In the genomic region with DNA sequence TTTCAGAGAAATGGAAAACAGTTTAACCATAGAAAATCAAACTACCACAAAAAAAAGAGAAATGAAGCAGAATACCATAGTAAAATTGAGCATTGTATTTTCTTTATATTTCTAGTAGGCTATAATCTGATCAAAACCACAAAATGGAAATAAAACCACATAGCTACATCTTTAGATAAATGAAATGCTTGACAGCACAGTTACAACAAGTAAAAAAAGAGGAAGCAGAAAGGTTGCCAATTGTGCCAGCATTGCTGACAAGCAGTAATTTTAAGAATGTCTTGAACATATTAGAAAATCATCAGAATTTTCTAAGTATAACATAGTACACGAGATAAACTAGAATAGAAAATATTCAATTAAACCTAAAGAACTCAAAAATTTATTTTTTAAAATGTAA, we compare ENCODE assay signal across 25 mouse cellular contexts.
DNase-seq lines count a peak whose midpoint lies in the region; ATAC-seq and TF ChIP-seq lines count a peak whose summit lies in the region.
"Had no signal": no experiment of that assay in that cellular context is flagged by ENCODE, and none has a peak within 500 bp of the region (broad histone marks: within the 10 kb centered on the region; RNA-seq: fewer than 3 reads in every experiment).

No protein-coding gene starts in this region.

- no peak for TF ChIP-seq RAD21 in MEL (IDR thresholded peaks at IDR 0.05; ENCODE audit: low read depth, low read length)

- no peak for TF ChIP-seq CTCF in MEL (IDR thresholded peaks at IDR 0.05 in 2 of 3, conservative IDR thresholded peaks at IDR 0.05 in 1 of 3; ENCODE audit: control insufficient read depth in 1 of 3, insufficient read depth in 1 of 3, low read depth in 2 of 3, low read length in 3 of 3, poor library complexity in 1 of 3, severe bottlenecking in 1 of 3)

- H3K9me3 ChIP-seq in MEL (replicated peaks; ENCODE audit: insufficient read depth, low read length), result no peaks in the 10 kb centered on the region
- H3K9me3 ChIP-seq: embryonic facial prominence, embryonic 10.5 days; embryonic facial prominence, embryonic 12.5 days; forebrain, embryonic 13.5 days; forebrain, embryonic 15.5 days; G1E had no signal

- H3K36me3 ChIP-seq in MEL (ENCODE audit: control insufficient read depth in 1 of 2, insufficient read depth in 2 of 2, low read length in 2 of 2), result no peaks in the 10 kb centered on the region
- H3K36me3 ChIP-seq: embryonic facial prominence, embryonic 10.5 days; embryonic facial prominence, embryonic 12.5 days; forebrain, embryonic 15.5 days; G1E had no signal

- TF ChIP-seq EP300 in MEL (IDR thresholded peaks at IDR 0.05; ENCODE audit: low read depth in 1 of 2, low read length in 2 of 2), result peak in 1 of 2 experiments; percentile 42; a peak in 2 of 4 replicates

- DNase-seq in MEL (ENCODE audit: low read depth, low spot score), result peak; percentile 32
- no peak for DNase-seq in thymus, postnatal 4 days
- no peak for DNase-seq in layer of hippocampus, adult 11-12 months (ENCODE audit: low spot score)
- no peak for DNase-seq in urinary bladder, adult 18-20 months (ENCODE audit: low spot score in 2 of 2)
- DNase-seq in spleen, adult 12 weeks (ENCODE audit: low spot score), result no peak
- DNase-seq: adrenal gland, adult 8-10 months; adrenal gland, postnatal 14 days; adrenal gland, postnatal 36 days; B cell, adult 2 months; cerebellum, adult 11-12 months; cerebellum, adult 8-10 months; cerebellum, adult 9-11 months; cerebellum, postnatal 14 days; cerebellum, postnatal 36 days; forebrain, postnatal 0 days had no signal

- ATAC-seq in common myeloid progenitor, adult 5-6 weeks (replicated peaks; ENCODE audit: low read depth, poor library complexity, severe bottlenecking), result peak; percentile 85
- ATAC-seq in megakaryocyte progenitor cell, adult 5-6 weeks (replicated peaks; ENCODE audit: poor library complexity), result peak; percentile 60
- ATAC-seq: activated CD4-positive, CD25-positive, alpha-beta regulatory T cell, adult 4 months; CD4-positive, CD25-positive, alpha-beta regulatory T cell, adult 4 months; forebrain, embryonic 13.5 days; forebrain, embryonic 15.5 days; forebrain, postnatal 0 days; Patski had no signal

- H3K4me3 ChIP-seq in MEL (ENCODE audit: control insufficient read depth in 1 of 2, insufficient read depth in 1 of 2, low read depth in 2 of 2, low read length in 2 of 2), result no peak overlapping the region
- H3K4me3 ChIP-seq: embryonic facial prominence, embryonic 10.5 days; embryonic facial prominence, embryonic 12.5 days; forebrain, embryonic 13.5 days; forebrain, embryonic 15.5 days had no signal

- no peaks in the 10 kb centered on the region for H3K27me3 ChIP-seq in MEL (ENCODE audit: control insufficient read depth in 1 of 2, insufficient read depth in 2 of 2, low read length in 2 of 2)
- H3K27me3 ChIP-seq: embryonic facial prominence, embryonic 12.5 days; forebrain, embryonic 13.5 days; forebrain, embryonic 15.5 days; Patski had no signal

- no peak for TF ChIP-seq POLR2A in MEL (IDR thresholded peaks at IDR 0.05; ENCODE audit: control insufficient read depth in 1 of 2, insufficient read depth in 1 of 2, low read depth in 1 of 2, low read length in 2 of 2, poor library complexity in 1 of 2)

- H3K4me1 ChIP-seq in MEL (ENCODE audit: control insufficient read depth in 1 of 2, insufficient read depth in 2 of 2, low read length in 2 of 2), result no peaks in the 10 kb centered on the region
- H3K4me1 ChIP-seq: embryonic facial prominence, embryonic 10.5 days; embryonic facial prominence, embryonic 12.5 days; forebrain, embryonic 13.5 days; forebrain, embryonic 15.5 days had no signal

- H3K9ac ChIP-seq in MEL (ENCODE audit: control insufficient read depth, low read depth, low read length, poor library complexity, severe bottlenecking), result no peak overlapping the region
- H3K9ac ChIP-seq: embryonic facial prominence, embryonic 12.5 days; forebrain, embryonic 13.5 days; forebrain, embryonic 15.5 days; forebrain, postnatal 0 days had no signal

- no peak overlapping the region for H3K27ac ChIP-seq in MEL (ENCODE audit: control insufficient read depth, low read depth, low read length)
- H3K27ac ChIP-seq: embryonic facial prominence, embryonic 10.5 days; embryonic facial prominence, embryonic 12.5 days; forebrain, embryonic 13.5 days; forebrain, embryonic 15.5 days had no signal

- no peaks in the 10 kb centered on the region for H3K79me2 ChIP-seq in MEL (ENCODE audit: control insufficient read depth, insufficient read depth, low read length, poor library complexity)

TF ChIP-seq in MEL, 35 proteins besides CTCF, POLR2A, EP300 and RAD21:
- TF ChIP-seq JUND (IDR thresholded peaks at IDR 0.05; ENCODE audit: low read depth, low read length), result no peak
- no peak for TF ChIP-seq MYB (IDR thresholded peaks at IDR 0.05; ENCODE audit: low read depth, low read length)
- 0 out of 2 replicates have a peak, but pooled peaks have one; percentile 18 for TF ChIP-seq RCOR1 (IDR thresholded peaks at IDR 0.05; ENCODE audit: low read depth, low read length)
- TF ChIP-seq CHD1 (IDR thresholded peaks at IDR 0.05; ENCODE audit: low read depth, low read length), result no peak
- TF ChIP-seq KAT2A (conservative IDR thresholded peaks at IDR 0.05; ENCODE audit: low read depth, low read length), result no peak
- TF ChIP-seq CHD2 (IDR thresholded peaks at IDR 0.05; ENCODE audit: low read length), result no peak
